Mouse (Mus musculus) embryonic fibroblast, embryonic 13.5 days (primary cell): Measurements from ENCODE around the gene Cyfip2.

Experiments
- CTCF ChIP-seq: IDR thresholded peaks from 2 replicates; pipeline ENCODE4 v1.5.1; 2011; ENCODE audit warnings: mild to moderate bottlenecking, control low read depth, low read length, moderate library complexity, borderline replicate concordance; ENCODE audit not compliant: insufficient read depth
- POLR2A ChIP-seq: IDR thresholded peaks from 2 replicates; pipeline ENCODE4 v1.6.1; 2011; ENCODE audit warnings: low read depth, mild to moderate bottlenecking, control low read depth, low read length, moderate library complexity

DNA sequence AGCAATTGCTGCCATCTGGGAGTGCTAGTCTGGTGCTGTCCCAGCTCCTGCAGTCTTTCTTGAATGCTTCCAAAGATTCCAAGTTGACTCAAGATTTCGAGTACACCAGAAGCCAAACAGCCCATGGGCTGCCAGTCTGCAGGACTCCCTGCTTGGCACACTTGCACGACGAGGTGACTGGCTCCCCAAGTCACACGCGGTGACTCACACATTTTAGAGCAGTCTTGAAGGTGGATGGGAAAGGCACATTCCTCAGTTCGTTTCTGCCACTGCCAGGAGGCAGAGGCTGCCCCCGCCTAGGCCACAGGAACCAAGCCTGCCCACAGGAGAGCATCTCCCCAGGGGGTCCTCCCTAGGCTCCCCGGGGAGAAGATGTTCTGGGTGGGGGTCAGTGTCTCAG, 66.7 kb downstream of the Cyfip2 start:
- no peak for TF ChIP-seq CTCF
- TF ChIP-seq POLR2A = no peak
